Mouse (Mus musculus): ENCODE results near the gene Trim80. TPM values are rescaled to one million over a fixed set of nuclear protein-coding genes. Genes with fewer than 3 reads are reported as not detected.

The Trim80 gene
- 0.15 and 0.25 TPM in 2 replicates for polyA plus RNA-seq (2012; rRNA removed)

GRCm38 (mm10) chr11:115439906-115440595 lies at the start of gene Trim80:
Gene Trim80, plus strand, starts transcription at chr11:115440545.
- Histone ChIP-seq H3K27ac (ENCODE audit: insufficient read depth, low read length) (no peak within 1 kb of the TSS), H3K4me1 (ENCODE audit: control insufficient read depth, insufficient read depth, low read length) (peaks cover 8% of the 10 kb centered on the region; the same call in 1 of the 2 replicates), H3K27me3 (ENCODE audit: control insufficient read depth, insufficient read depth, low read length) (no peaks in the 10 kb centered on the region), H3K4me3 (replicated peaks; ENCODE audit: insufficient read depth, low read depth, low read length) (no peak within 1 kb of the TSS)
- peak; percentile 7; the same call in 1 of the 2 replicates for TF ChIP-seq CTCF (IDR thresholded peaks at IDR 0.05; ENCODE audit: borderline replicate concordance, insufficient read depth, low read depth, low read length)
- TF ChIP-seq POLR2A (IDR thresholded peaks at IDR 0.05; ENCODE audit: borderline replicate concordance, insufficient read depth, low read length): no peak
- 94% methylated on average over 9 of the region's 9 CpGs for WGBS
- no peak for DNase-seq

DNA sequence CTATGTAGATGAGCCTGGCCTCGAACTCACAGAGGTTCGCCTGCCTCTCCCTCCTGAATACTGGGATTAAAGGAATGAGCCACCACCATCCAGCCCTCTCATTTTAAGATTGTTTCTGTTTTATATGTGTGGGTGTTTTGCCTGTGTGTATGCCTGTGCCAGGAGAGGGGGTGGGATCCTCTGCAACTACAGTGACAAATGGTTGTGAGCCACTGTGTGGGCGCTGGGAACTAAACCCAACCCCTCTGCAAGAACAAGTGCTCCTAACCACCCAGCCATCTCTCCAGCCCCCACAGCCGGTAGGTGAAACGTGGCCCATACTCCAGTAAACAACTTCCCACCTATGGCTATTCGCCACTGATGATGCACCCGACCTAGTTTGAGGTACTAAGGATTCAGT lies 49.0 kb upstream of the Trim80 start:
- Histone ChIP-seq H3K27ac (ENCODE audit: insufficient read depth, low read length) (no peak overlapping the region), H3K27me3 (ENCODE audit: control insufficient read depth, insufficient read depth, low read length) (no peaks in the 10 kb centered on the region), H3K4me1 (ENCODE audit: control insufficient read depth, insufficient read depth, low read length) (peaks cover 22% of the 10 kb centered on the region), H3K4me3 (replicated peaks; ENCODE audit: insufficient read depth, low read depth, low read length) (no peak overlapping the region)
- DNase-seq: no peak
- 91% methylated on average over 7 of the region's 7 CpGs for WGBS
- no peak for TF ChIP-seq POLR2A (IDR thresholded peaks at IDR 0.05; ENCODE audit: borderline replicate concordance, insufficient read depth, low read length)
- TF ChIP-seq CTCF (IDR thresholded peaks at IDR 0.05; ENCODE audit: borderline replicate concordance, insufficient read depth, low read depth, low read length): no peak

DNA sequence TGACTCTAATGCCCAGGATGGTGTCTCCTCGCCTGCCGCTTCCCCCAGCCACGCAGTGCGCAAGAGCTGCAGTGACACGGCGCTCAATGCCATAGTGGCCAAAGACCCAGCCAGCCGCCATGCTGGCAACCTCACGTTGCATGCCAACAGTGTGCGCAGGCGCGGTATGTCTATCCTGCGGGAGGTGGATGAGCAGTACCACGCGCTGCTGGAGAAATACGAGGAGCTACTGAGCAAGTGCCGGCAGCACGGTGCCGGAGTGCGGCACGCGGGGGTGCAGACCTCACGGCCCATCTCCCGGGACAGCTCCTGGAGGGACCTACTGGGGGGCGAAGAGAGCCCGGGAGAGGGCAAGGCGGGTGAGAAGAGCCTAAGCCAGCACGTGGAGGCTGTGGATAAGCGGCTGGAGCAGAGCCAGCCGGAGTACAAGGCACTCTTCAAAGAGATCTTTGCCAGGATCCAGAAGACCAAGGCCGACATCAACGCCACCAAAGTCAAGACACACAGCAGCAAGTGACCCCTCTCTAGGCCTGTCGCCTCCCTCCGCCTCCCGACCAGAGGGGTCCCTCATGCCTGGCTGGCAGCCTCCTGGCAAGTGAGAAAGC lies 46.5 kb upstream of the Trim80 start:
- peak overlapping the region; percentile 14 for H3K4me3 ChIP-seq (replicated peaks; ENCODE audit: insufficient read depth, low read depth, low read length)
- H3K27me3 ChIP-seq (ENCODE audit: control insufficient read depth, insufficient read depth, low read length): no peaks in the 10 kb centered on the region
- TF ChIP-seq POLR2A (IDR thresholded peaks at IDR 0.05; ENCODE audit: borderline replicate concordance, insufficient read depth, low read length): peak; percentile 38; the same call in 1 of the 2 replicates
- no peak for TF ChIP-seq CTCF (IDR thresholded peaks at IDR 0.05; ENCODE audit: borderline replicate concordance, insufficient read depth, low read depth, low read length)
- H3K4me1 ChIP-seq (ENCODE audit: control insufficient read depth, insufficient read depth, low read length): peaks cover 23% of the 10 kb centered on the region
- H3K27ac ChIP-seq (ENCODE audit: insufficient read depth, low read length): peak overlapping the region; percentile 27
- DNase-seq: peak; percentile 83 to 86
- WGBS: 26% methylated on average over 34 of the region's 34 CpGs

GRCm38 (mm10) chr11:115398085-115398484 lies 42.3 kb upstream of the Trim80 start:
- H3K4me3 ChIP-seq (replicated peaks; ENCODE audit: insufficient read depth, low read depth, low read length): no peak overlapping the region
- H3K27me3 ChIP-seq (ENCODE audit: control insufficient read depth, insufficient read depth, low read length): no peaks in the 10 kb centered on the region
- 55% methylated on average over 7 of the region's 7 CpGs for WGBS
- H3K27ac ChIP-seq (ENCODE audit: insufficient read depth, low read length): no peak overlapping the region
- peaks cover 39% of the 10 kb centered on the region for H3K4me1 ChIP-seq (ENCODE audit: control insufficient read depth, insufficient read depth, low read length)
- no peak for DNase-seq
- no peak for TF ChIP-seq CTCF (IDR thresholded peaks at IDR 0.05; ENCODE audit: borderline replicate concordance, insufficient read depth, low read depth, low read length)
- TF ChIP-seq POLR2A (IDR thresholded peaks at IDR 0.05; ENCODE audit: borderline replicate concordance, insufficient read depth, low read length): no peak

DNA sequence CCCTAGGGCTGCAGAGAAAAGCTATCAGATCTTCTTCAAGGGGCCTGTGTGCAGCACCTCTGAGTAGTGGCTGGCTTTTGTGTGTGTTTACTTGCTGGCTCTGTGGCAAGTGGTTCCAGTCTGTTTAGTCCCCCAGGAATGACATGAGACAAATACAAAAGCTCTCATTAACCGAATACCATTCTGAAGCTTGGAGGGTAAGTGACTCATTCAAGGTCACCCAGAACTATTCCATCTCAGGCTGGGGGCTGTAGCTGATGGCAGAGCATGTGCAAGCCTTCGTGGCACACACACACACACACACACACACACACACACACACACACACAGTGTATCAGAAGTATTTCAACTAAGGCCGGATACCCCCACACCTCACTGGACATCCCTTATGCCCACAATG lies 40.2 kb upstream of the Trim80 start:
- DNase-seq: peak; percentile 42 to 50
- peaks cover 27% of the 10 kb centered on the region for H3K4me1 ChIP-seq (ENCODE audit: control insufficient read depth, insufficient read depth, low read length)
- H3K4me3 ChIP-seq (replicated peaks; ENCODE audit: insufficient read depth, low read depth, low read length): peak overlapping the region; percentile 65
- peak overlapping the region; percentile 98 for H3K27ac ChIP-seq (ENCODE audit: insufficient read depth, low read length)
- TF ChIP-seq POLR2A (IDR thresholded peaks at IDR 0.05; ENCODE audit: borderline replicate concordance, insufficient read depth, low read length) (no peak), CTCF (IDR thresholded peaks at IDR 0.05; ENCODE audit: borderline replicate concordance, insufficient read depth, low read depth, low read length) (no peak)
- H3K27me3 ChIP-seq (ENCODE audit: control insufficient read depth, insufficient read depth, low read length): no peaks in the 10 kb centered on the region
- WGBS: 23% methylated on average over 3 of the region's 3 CpGs

DNA sequence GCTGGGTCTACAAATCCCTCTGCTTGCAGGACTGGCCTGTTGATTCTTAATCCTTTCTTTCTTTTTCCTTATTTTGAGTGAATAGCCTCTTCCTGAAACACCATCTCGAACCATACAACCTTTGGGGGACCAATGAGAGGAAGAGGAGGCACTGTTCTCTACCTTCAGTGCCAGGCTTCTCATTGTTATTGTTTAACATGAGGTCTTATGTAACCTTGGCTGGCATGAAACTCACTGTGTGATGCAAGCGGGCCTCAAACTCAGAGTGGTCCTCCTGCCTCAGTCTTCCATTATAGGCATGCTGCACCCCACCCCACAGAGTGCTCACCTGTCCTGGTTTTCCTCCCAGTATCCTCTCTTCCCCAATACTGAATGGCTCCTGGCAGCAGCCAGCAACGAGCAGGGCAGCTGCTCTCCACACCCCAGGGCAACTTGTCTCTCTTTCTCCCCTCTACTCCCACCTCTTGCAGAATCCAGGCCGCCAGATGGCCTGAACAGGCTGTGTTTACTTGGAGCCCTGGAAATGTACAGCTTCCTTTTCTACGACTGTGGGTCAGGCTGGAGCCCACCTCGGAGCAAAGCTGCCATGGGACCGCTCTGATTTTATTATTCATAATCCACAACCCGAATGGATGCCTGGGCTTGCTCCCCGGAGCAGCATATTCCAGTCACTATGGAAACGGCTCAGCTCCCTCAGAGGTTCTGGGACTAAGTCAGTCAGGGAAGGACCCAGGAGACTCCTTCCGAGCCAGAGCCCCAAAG lies 39.5 kb upstream of the Trim80 start:
- peak; percentile 84 to 85 for DNase-seq
- peak; percentile 33; the same call in 1 of the 2 replicates for TF ChIP-seq POLR2A (IDR thresholded peaks at IDR 0.05; ENCODE audit: borderline replicate concordance, insufficient read depth, low read length)
- no peak for TF ChIP-seq CTCF (IDR thresholded peaks at IDR 0.05; ENCODE audit: borderline replicate concordance, insufficient read depth, low read depth, low read length)
- 3% methylated on average over 11 of the region's 11 CpGs for WGBS

GRCm38 (mm10) chr11:115403338-115404124 lies 36.8 kb upstream of the Trim80 start, which contains the start of gene Mrpl58:
Gene Mrpl58, plus strand, starts transcription at chr11:115403752.
- 3% methylated on average over 50 of the region's 50 CpGs for WGBS
- Histone ChIP-seq H3K4me1 (ENCODE audit: control insufficient read depth, insufficient read depth, low read length) (peaks cover 17% of the 10 kb centered on the region), H3K27me3 (ENCODE audit: control insufficient read depth, insufficient read depth, low read length) (no peaks in the 10 kb centered on the region), H3K4me3 (replicated peaks; ENCODE audit: insufficient read depth, low read depth, low read length) (peak within 1 kb of the TSS; percentile 78), H3K27ac (ENCODE audit: insufficient read depth, low read length) (peak within 1 kb of the TSS; percentile 69)
- DNase-seq: peak; percentile 90 to 94
- TF ChIP-seq CTCF (IDR thresholded peaks at IDR 0.05; ENCODE audit: borderline replicate concordance, insufficient read depth, low read depth, low read length): no peak
- TF ChIP-seq POLR2A (IDR thresholded peaks at IDR 0.05; ENCODE audit: borderline replicate concordance, insufficient read depth, low read length): peak; percentile 81

More for the DNA sequence above, 39.5 kb upstream of the Trim80 start:
- no peaks in the 10 kb centered on the region for H3K27me3 ChIP-seq (ENCODE audit: control insufficient read depth, insufficient read depth, low read length)
- peak overlapping the region; percentile 98 for H3K27ac ChIP-seq (ENCODE audit: insufficient read depth, low read length)
- peaks cover 21% of the 10 kb centered on the region for H3K4me1 ChIP-seq (ENCODE audit: control insufficient read depth, insufficient read depth, low read length)
- peak overlapping the region; percentile 65 for H3K4me3 ChIP-seq (replicated peaks; ENCODE audit: insufficient read depth, low read depth, low read length)
